11 mouse cellular contexts compared by ENCODE assay signal in the genomic region with DNA sequence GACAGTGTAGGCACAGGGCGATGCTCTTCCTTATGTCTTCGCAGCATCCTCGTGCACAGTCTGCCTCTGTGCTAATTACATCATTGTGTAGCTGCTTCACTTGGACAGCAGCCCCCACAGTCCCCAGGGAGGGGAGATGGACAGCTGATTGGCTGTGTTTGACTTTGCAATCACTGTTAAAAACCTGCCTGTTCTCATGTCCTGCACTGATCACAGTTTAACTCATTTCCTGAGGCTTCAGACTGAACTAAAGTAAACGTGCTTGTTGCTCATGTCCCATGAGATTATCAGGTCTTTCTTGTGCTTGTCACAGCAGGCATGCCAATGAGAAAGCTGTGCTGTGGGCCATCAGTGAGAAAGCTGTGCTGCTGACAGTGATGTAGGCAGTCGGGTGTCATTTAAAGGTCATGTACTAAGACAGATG.
DNase-seq lines count a peak whose midpoint lies in the region; ATAC-seq lines count a peak whose summit lies in the region.
"Had no signal": no experiment of that assay in that cellular context is flagged by ENCODE, and none has a peak within 500 bp of the region (broad histone marks: within the 10 kb centered on the region; RNA-seq: fewer than 3 reads in every experiment).

No protein-coding gene starts in this region.

- H3K27me3 ChIP-seq in hindbrain, embryonic 10.5 days (ENCODE audit: insufficient read depth, poor library complexity, severe bottlenecking): no peaks in the 10 kb centered on the region
- H3K27me3 ChIP-seq in midbrain, embryonic 16.5 days (ENCODE audit: control insufficient read depth, insufficient read depth, low read depth, low read length): no peaks in the 10 kb centered on the region

- DNase-seq in gastrocnemius, postnatal 10 days: peak; percentile 16
- DNase-seq in gastrocnemius, adult 18-20 months (ENCODE audit: low spot score): no peak
- DNase-seq in embryo, embryonic 9.5 days (ENCODE audit: extremely low spot score): peak; percentile 25
- peak; percentile 42 for DNase-seq in hindbrain, embryonic 10.5 days (ENCODE audit: low spot score)
- DNase-seq in spleen, postnatal 4 days (ENCODE audit: low spot score in 2 of 2): no peak
- DNase-seq in spleen, adult 18-20 months: no peak
- DNase-seq in right cerebral cortex, postnatal 4 days: no peak
- DNase-seq: liver; lung, postnatal 4 days had no signal

- no peak overlapping the region for H3K4me2 ChIP-seq in midbrain, embryonic 16.5 days (ENCODE audit: low read length)

- H3K36me3 ChIP-seq in hindbrain, embryonic 10.5 days: no peaks in the 10 kb centered on the region
- H3K36me3 ChIP-seq in midbrain, embryonic 16.5 days (ENCODE audit: control insufficient read depth, insufficient read depth, low read length): no peaks in the 10 kb centered on the region

- no peaks in the 10 kb centered on the region for H3K9me3 ChIP-seq in hindbrain, embryonic 10.5 days
- H3K9me3 ChIP-seq in midbrain, embryonic 16.5 days (replicated peaks; ENCODE audit: control insufficient read depth, low read length, poor library complexity, severe bottlenecking): no peaks in the 10 kb centered on the region

- H3K27ac ChIP-seq in hindbrain, embryonic 10.5 days: peak overlapping the region; percentile 16; the same call in 1 of the 2 replicates
- H3K27ac ChIP-seq in midbrain, embryonic 16.5 days (ENCODE audit: low read length): no peak overlapping the region

- ATAC-seq in midbrain, embryonic 16.5 days: peak; percentile 68
- ATAC-seq: Patski had no signal

- no peak overlapping the region for H3K9ac ChIP-seq in midbrain, embryonic 16.5 days (ENCODE audit: low read depth, low read length)

- 47% methylated on average over 5 of the region's 5 CpGs for WGBS in hindbrain, embryonic 10.5 days
- WGBS in midbrain, embryonic 16.5 days: 29% methylated on average over 5 of the region's 5 CpGs

- H3K4me3 ChIP-seq in hindbrain, embryonic 10.5 days: no peak overlapping the region
- H3K4me3 ChIP-seq in midbrain, embryonic 16.5 days (ENCODE audit: low read depth, low read length): no peak overlapping the region

- peaks cover 41% of the 10 kb centered on the region for H3K4me1 ChIP-seq in hindbrain, embryonic 10.5 days (replicated peaks)
- H3K4me1 ChIP-seq in midbrain, embryonic 16.5 days (ENCODE audit: control insufficient read depth, insufficient read depth, low read length): peaks cover 13% of the 10 kb centered on the region

Comparison
In these comparisons a context has a peak if more than half of its experiments do, and no peak if none do; other contexts are left out.
1. DNase-seq: peak in gastrocnemius, postnatal 10 days (single experiment), embryo, embryonic 9.5 days (single experiment) and hindbrain, embryonic 10.5 days (single experiment); none in gastrocnemius, adult 18-20 months (single experiment), spleen, postnatal 4 days (0 of 2), spleen, adult 18-20 months (0 of 2) and right cerebral cortex, postnatal 4 days (single experiment).